ENCODE assay signal across 8 mouse cellular contexts in genomic region chr10:33986771-33987170, GRCm38 (mm10). TPM values are rescaled to one million over a fixed set of nuclear protein-coding genes. Genes with fewer than 3 reads are reported as not detected.
DNase-seq lines count a peak whose midpoint lies in the region; ATAC-seq and TF ChIP-seq lines count a peak whose summit lies in the region.

No protein-coding gene starts in this region.

- ATAC-seq in kidney, embryonic 15.5 days (replicated peaks; ENCODE audit: low FRiP score) = no peak
- peak; percentile 83 for ATAC-seq in forebrain, embryonic 11.5 days (replicated peaks; ENCODE audit: low FRiP score)
- peak; percentile 79 for ATAC-seq in hindbrain, embryonic 16.5 days

- peak; percentile 27 for DNase-seq in kidney, adult 11 months
- peak; percentile 75 for DNase-seq in c-Kit-positive CD71-positive TER-119-negative erythroid progenitor cells, embryonic 14.5 days (ENCODE audit: low read depth)
- DNase-seq in forebrain, embryonic 11.5 days (ENCODE audit: low spot score) = peak; percentile 77
- DNase-seq in left cerebral cortex, adult 2 months (ENCODE audit: extremely low spot score in 1 of 2, low spot score in 2 of 2) = peak; percentile 58 to 66
- DNase-seq in mesoderm, embryonic 11.5 days (ENCODE audit: low read depth, low spot score) = peak; percentile 90
- DNase-seq in skeletal muscle tissue, adult 2 months (ENCODE audit: low read depth, low spot score) = peak; percentile 66

- no peaks in the 10 kb centered on the region for H3K27me3 ChIP-seq in kidney, embryonic 15.5 days
- H3K27me3 ChIP-seq in forebrain, embryonic 11.5 days (ENCODE audit: control insufficient read depth, insufficient read depth, low read length) = no peaks in the 10 kb centered on the region
- H3K27me3 ChIP-seq in hindbrain, embryonic 16.5 days (replicated peaks; ENCODE audit: control insufficient read depth, insufficient read depth, low read length) = no peaks in the 10 kb centered on the region

- intact Hi-C loops in left cerebral cortex, adult 2 months (cut with DNase I) = loop anchor here (5.0 kb wide), 1 partner anchor 341 kb away; no protein-coding TSS in a partner anchor

- no peak overlapping the region for H3K9ac ChIP-seq in kidney, embryonic 15.5 days
- no peak overlapping the region for H3K9ac ChIP-seq in forebrain, embryonic 11.5 days (ENCODE audit: low read length)
- no peak overlapping the region for H3K9ac ChIP-seq in hindbrain, embryonic 16.5 days (ENCODE audit: low read depth, low read length)

- H3K4me3 ChIP-seq in kidney, embryonic 15.5 days (replicated peaks) = no peak overlapping the region
- no peak overlapping the region for H3K4me3 ChIP-seq in forebrain, embryonic 11.5 days (ENCODE audit: low read depth, low read length)
- no peak overlapping the region for H3K4me3 ChIP-seq in hindbrain, embryonic 16.5 days (ENCODE audit: low read length)
- no peak overlapping the region for H3K4me3 ChIP-seq in left cerebral cortex, adult 2 months

- H3K4me2 ChIP-seq in kidney, embryonic 15.5 days = no peak overlapping the region
- no peak overlapping the region for H3K4me2 ChIP-seq in forebrain, embryonic 11.5 days (ENCODE audit: low read depth, low read length, severe bottlenecking)
- no peak overlapping the region for H3K4me2 ChIP-seq in hindbrain, embryonic 16.5 days (ENCODE audit: low read length)

- H3K4me1 ChIP-seq in kidney, embryonic 15.5 days = no peaks in the 10 kb centered on the region
- H3K4me1 ChIP-seq in forebrain, embryonic 11.5 days (replicated peaks; ENCODE audit: control insufficient read depth, insufficient read depth, low read length) = no peaks in the 10 kb centered on the region
- no peaks in the 10 kb centered on the region for H3K4me1 ChIP-seq in hindbrain, embryonic 16.5 days (ENCODE audit: control insufficient read depth, insufficient read depth, low read depth, low read length)

- no peak overlapping the region for H3K27ac ChIP-seq in kidney, embryonic 15.5 days
- H3K27ac ChIP-seq in forebrain, embryonic 11.5 days (ENCODE audit: low read depth, low read length) = no peak overlapping the region
- no peak overlapping the region for H3K27ac ChIP-seq in hindbrain, embryonic 16.5 days (ENCODE audit: low read depth, low read length)
- H3K27ac ChIP-seq in left cerebral cortex, adult 2 months = no peak overlapping the region

- 21% methylated on average over 4 of the region's 4 CpGs for WGBS in kidney, embryonic 15.5 days
- 23% methylated on average over 4 of the region's 4 CpGs for WGBS in forebrain, embryonic 11.5 days
- 23% methylated on average over 4 of the region's 4 CpGs for WGBS in hindbrain, embryonic 16.5 days

- H3K9me3 ChIP-seq in kidney, embryonic 15.5 days (replicated peaks) = no peaks in the 10 kb centered on the region
- no peaks in the 10 kb centered on the region for H3K9me3 ChIP-seq in forebrain, embryonic 11.5 days (ENCODE audit: control insufficient read depth, low read length)
- no peaks in the 10 kb centered on the region for H3K9me3 ChIP-seq in hindbrain, embryonic 16.5 days (ENCODE audit: control insufficient read depth, low read length)

- peaks cover 13% of the 10 kb centered on the region for H3K36me3 ChIP-seq in kidney, embryonic 15.5 days
- no peaks in the 10 kb centered on the region for H3K36me3 ChIP-seq in forebrain, embryonic 11.5 days (ENCODE audit: control insufficient read depth, insufficient read depth, low read length)
- H3K36me3 ChIP-seq in hindbrain, embryonic 16.5 days (ENCODE audit: control insufficient read depth, insufficient read depth, low read length) = peaks cover 6% of the 10 kb centered on the region; the same call in 1 of the 2 replicates

- peak; percentile 93 for TF ChIP-seq CTCF in left cerebral cortex, adult 2 months (IDR thresholded peaks at IDR 0.05)

RNA-seq across cellular contexts. Expression of gene Rwdd1, which starts 32.7 kb away (rescaled TPM):
- 121 and 133 TPM in 2 replicates for polyA plus RNA-seq in kidney, embryonic 15.5 days (2015; fragmentation: Nextera tagmentation; extraction: Ambion mirVana)
- polyA plus RNA-seq in forebrain, embryonic 11.5 days (2014; fragmentation: Nextera tagmentation; extraction: Ambion mirVana) = 151 and 165 TPM in 2 replicates
- 110 TPM in 2 replicates for polyA plus RNA-seq in hindbrain, embryonic 16.5 days (2015; fragmentation: Nextera tagmentation; extraction: Ambion mirVana)
- total RNA-seq in left cerebral cortex, adult 2 months (2021) = 10 to 100 TPM; 89.9 to 96.3 TPM

RNA-seq across cellular contexts. Expression of gene Zup1, which starts 35.7 kb away (rescaled TPM):
- 21.5 and 21.9 TPM in 2 replicates for polyA plus RNA-seq in kidney, embryonic 15.5 days (2015; fragmentation: Nextera tagmentation; extraction: Ambion mirVana)
- 25.4 and 27.1 TPM in 2 replicates for polyA plus RNA-seq in forebrain, embryonic 11.5 days (2014; fragmentation: Nextera tagmentation; extraction: Ambion mirVana)
- 17.0 and 18.6 TPM in 2 replicates for polyA plus RNA-seq in hindbrain, embryonic 16.5 days (2015; fragmentation: Nextera tagmentation; extraction: Ambion mirVana)
- total RNA-seq in left cerebral cortex, adult 2 months (2021) = 10 to 100 TPM; 16.0 to 17.6 TPM

RNA-seq across cellular contexts. Expression of gene Trappc3l, which starts 50.6 kb away (rescaled TPM):
- polyA plus RNA-seq in kidney, embryonic 15.5 days (2015; fragmentation: Nextera tagmentation; extraction: Ambion mirVana) = not detected in 2 replicates
- not detected in 2 replicates for polyA plus RNA-seq in forebrain, embryonic 11.5 days (2014; fragmentation: Nextera tagmentation; extraction: Ambion mirVana)
- not detected in 2 replicates for polyA plus RNA-seq in hindbrain, embryonic 16.5 days (2015; fragmentation: Nextera tagmentation; extraction: Ambion mirVana)
- total RNA-seq in left cerebral cortex, adult 2 months (2021) = under 1 TPM in 1 of 2 experiments, not detected in 1; 0.43 TPM

RNA-seq across cellular contexts. Expression of gene Calhm4, which starts 57.3 kb away (rescaled TPM):
- not detected in 2 replicates for polyA plus RNA-seq in kidney, embryonic 15.5 days (2015; fragmentation: Nextera tagmentation; extraction: Ambion mirVana)
- polyA plus RNA-seq in forebrain, embryonic 11.5 days (2014; fragmentation: Nextera tagmentation; extraction: Ambion mirVana) = not detected in 2 replicates
- polyA plus RNA-seq in hindbrain, embryonic 16.5 days (2015; fragmentation: Nextera tagmentation; extraction: Ambion mirVana) = not detected in 2 replicates
- not detected for total RNA-seq in left cerebral cortex, adult 2 months (2021)

Comparison
In these comparisons a context has a peak if more than half of its experiments do, and no peak if none do; other contexts are left out.
1. DNase-seq: peak in every context shown above with its lines; median percentile 90 in mesoderm, embryonic 11.5 days; 77 in forebrain, embryonic 11.5 days; 75 in c-Kit-positive CD71-positive TER-119-negative erythroid progenitor cells, embryonic 14.5 days; 66 in skeletal muscle tissue, adult 2 months; 62 in left cerebral cortex, adult 2 months; 27 in kidney, adult 11 months.